Mouse (Mus musculus) liver (tissue): ENCODE results near the gene Atf7.

Experiments
- DNase-seq: peaks from one replicate; pipeline ENCODE4 v3.0.0-alpha.2; 2020; ENCODE audit warnings: mixed read lengths

Gene Atf7

GRCm38 (mm10) chr15:102546677-102547427 lies 78.4 kb downstream of the Atf7 start:
- no peak for DNase-seq

GRCm38 (mm10) chr15:102546246-102546645 lies 79.0 kb downstream of the Atf7 start:
- no peak for DNase-seq

DNA sequence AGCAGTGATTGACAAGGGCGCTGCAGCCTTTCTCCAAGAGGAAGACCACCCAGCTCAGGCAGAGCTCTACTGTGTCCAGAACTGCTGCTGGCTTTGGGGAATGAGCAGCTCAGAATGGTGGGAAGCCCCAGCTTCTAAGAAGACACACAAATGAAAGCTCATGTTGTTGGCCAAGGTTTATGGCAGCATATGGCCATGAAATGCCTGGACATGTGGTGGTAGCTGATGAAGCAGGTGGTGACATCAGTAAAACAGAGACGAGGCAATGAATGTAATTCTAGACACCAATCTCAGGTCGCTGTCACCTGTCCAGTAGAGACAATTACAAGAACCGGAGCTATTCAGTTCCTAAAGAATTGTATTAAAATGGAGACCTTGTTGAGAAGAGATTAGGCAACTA lies 80.5 kb downstream of the Atf7 start:
- DNase-seq, result no peak

DNA sequence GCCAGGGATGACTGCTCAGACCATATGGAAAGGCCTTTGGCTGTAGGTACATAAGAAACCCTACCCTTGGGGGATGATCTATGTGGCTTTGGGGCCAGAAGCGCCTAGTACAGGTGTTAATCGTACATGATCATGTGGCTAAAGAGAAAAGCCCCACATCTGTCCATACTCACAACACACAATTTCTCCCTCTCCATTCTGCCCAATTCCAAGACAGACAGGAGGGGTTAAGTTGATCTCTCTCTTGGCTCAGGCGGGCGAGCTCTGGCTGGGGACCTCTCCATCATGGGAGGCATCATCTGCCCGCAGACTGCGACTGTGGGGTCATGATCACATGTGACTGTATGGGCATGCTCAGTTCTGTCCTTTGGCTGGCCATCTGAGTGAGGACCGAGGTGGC lies 91.3 kb downstream of the Atf7 start:
- DNase-seq, result no peak

DNA sequence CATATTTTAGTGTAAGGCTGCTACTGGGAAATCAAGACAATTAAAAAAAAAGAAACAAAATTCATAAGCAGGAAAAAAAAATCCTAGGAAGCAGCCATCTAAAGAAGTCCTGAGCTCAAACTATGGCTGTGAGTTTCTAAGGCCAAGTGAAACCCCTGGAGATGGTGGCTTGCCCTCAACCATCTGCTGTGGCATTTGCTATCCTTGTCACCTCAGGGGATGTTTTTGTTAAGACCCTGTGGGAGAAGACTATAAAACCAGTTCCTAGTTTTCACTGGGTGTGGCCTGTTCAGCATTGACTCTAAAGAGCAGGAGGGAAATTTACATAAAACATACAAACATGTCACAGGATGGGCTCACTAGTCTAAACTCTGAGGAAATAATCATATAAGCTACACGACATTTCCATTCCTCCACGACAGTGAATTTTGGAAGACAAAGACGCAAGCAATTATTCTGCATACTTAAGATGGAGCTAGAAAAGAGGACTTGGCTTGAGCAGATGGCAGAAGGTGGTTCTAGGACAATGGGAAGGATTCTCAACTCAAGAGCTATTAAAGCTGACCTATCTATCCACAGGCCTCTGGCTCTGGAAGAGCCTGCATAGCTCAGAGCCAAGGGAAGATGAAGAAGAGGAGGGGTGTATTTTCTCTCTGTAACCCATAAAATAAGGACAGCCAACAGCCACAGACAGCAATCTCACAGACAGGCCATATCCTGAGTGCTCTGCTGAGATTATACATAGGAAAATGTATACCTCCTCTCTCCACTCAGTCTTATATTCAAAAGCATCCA lies 93.0 kb downstream of the Atf7 start:
- DNase-seq, result no peak

DNA sequence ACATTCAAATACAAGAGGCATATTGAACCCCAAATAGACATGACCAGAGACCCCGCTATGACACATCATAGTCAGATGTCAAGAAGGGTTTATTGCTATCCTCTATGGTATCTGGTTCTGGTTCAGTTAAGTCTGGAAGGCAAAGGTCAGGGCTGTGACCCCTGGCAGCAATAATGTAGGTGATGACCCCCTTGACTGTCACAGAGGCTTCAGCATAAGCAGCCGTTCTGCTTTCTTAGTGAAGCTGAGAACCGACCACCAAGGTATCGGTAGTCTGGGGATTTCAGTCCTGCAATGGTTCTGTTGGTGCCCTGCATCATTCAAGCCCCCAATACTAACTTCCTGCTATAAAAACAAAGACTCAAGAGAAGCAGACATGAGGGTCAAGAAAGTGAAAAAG lies 93.7 kb downstream of the Atf7 start:
- no peak for DNase-seq

- DNase-seq, result no peak
These were observed 94.7 kb downstream of the Atf7 start for GRCm38 (mm10) chr15:102530566-102530965.

DNA sequence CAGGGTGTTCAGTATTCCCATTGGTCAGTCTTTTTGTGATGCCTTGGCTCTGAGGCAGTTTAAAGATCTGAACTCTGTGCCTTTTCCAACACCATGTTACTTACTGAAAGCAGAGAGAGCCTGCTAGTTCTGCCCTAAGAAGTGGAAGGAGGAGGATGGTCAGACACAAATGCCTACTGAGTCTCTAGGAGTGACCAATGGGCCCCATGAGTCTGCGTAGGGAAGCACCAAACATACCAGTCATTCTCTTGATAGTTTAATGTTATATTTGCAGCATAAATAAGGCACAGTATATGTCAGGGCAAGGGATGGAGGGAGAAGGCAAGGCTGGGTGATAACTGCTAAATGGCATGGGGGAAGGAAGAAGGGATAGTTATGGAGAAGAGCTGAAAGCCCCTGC lies 96.9 kb downstream of the Atf7 start:
- DNase-seq, result no peak

DNA sequence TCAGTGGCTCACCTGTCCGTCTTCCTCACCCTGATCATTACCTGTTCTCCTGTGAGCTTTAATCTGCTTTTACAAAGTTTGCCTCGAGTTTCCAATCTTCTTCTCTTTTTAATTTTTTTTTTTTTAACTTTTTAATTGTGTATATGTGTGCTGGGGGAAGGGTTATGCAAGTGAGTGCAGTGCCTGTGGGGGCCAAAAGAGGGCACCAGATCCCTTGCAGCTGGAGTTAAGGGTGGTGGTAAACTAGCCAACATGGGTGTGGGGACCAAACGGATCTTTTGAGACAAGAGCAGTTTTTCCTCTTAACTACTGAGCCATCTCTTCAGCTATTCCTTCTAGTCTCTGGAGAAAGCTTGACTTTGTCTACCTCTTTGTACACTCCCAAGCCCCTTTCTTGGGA lies 97.3 kb downstream of the Atf7 start:
- DNase-seq, result no peak

GRCm38 (mm10) chr15:102526111-102527002 lies 98.9 kb downstream of the Atf7 start:
- no peak for DNase-seq

GRCm38 (mm10) chr15:102524892-102525485 lies 100.3 kb downstream of the Atf7 start, which contains the start of gene Npff:
TSS of gene Npff (minus strand) at chr15:102524942.
- DNase-seq, result peak; percentile 81

- DNase-seq, result no peak
These were observed 103.8 kb downstream of the Atf7 start for GRCm38 (mm10) chr15:102521480-102521879.

DNA sequence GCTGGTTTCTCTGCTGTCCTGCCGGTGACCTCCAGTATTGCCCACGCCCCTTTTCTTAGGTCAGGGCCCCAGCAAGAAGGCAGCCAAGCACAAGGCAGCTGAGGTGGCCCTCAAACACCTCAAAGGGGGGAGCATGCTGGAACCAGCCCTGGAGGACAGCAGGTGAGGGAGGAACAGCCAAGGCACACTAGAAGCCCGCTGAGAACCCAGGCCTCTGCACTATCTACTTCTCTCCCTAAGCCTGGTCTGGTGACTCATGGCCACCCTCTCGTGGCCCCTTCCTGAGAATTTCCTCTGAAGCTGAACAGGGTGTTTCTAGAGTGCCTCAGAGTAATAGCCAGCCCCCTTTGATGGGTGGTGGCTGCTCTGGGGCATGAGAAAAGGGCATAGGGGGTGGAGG lies 104.8 kb downstream of the Atf7 start:
- DNase-seq, result no peak

DNA sequence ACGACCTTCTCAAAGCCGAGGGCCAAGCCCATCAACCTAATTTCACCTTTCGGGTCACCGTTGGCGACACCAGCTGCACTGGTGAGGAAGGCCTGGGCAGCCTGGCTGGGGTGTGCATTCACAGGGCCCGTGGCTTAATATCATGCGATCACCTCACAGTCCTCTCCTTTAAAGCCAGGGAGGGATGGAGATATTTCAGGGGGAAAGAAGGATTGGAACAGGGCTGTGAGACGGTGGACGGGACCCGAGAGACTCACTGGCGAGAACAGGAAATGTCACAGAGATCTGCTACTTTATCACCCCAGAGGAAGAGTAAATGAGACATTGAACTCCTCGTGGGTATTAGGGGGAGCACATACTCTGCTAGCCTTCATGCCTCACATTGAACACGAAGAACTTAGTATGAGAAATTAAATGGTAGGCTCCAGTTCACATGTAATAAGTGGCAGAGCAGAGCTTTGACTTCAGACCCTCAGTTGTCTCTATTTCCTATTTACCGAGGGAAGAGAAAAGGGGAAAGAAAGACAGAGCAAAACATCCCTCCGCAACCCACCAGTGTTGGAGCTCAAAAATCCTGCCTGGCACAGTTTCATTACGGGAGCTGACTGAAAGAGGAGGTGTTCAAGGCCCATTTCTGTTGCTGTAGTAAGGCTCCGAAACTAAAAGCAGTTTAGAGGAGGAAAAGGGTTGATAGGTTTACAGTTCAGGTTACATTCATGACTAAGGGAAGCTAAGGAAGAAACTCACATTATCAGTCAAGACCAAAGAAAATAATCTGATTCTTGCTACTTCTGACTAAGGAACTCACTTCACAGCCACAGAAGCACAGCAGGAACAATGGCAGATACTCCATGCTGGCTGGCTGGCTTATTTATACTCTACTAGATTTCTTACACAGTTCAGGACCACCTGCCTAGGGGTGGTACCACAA lies 105.8 kb downstream of the Atf7 start:
- no peak for DNase-seq

- no peak for DNase-seq
These were observed 106.4 kb downstream of the Atf7 start for GRCm38 (mm10) chr15:102518859-102519201.

- peak; percentile 100 for DNase-seq
These were observed 107.0 kb downstream of the Atf7 start, which contains the start of gene Tarbp2 for GRCm38 (mm10) chr15:102517976-102518858. TSS of gene Tarbp2 (plus strand) at chr15:102518192.

DNA sequence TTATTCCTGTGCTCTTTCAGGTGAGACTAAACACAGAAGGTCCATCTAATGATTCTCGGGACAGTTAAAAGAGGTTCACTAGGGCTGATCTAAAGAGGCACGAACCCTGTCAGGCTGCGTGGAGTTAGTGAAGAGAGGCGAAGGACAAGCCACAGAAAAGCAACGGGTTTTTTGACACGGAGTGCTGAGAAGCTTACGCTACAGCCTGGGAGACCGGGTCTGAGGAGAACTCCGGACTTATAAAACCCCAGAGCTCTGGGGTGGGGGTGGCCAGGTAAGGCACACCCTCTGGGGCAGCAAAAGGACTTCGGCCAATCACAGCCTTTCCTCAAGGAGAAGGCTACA lies 107.7 kb downstream of the Atf7 start:
- DNase-seq, result no peak

GRCm38 (mm10) chr15:102516728-102517404 lies 108.4 kb downstream of the Atf7 start, which contains the start of gene Map3k12:
TSS of gene Map3k12 (minus strand) at chr15:102517064.
- DNase-seq, result peak; percentile 67

- DNase-seq, result no peak
These were observed 109.0 kb downstream of the Atf7 start for GRCm38 (mm10) chr15:102516293-102516692.

DNA sequence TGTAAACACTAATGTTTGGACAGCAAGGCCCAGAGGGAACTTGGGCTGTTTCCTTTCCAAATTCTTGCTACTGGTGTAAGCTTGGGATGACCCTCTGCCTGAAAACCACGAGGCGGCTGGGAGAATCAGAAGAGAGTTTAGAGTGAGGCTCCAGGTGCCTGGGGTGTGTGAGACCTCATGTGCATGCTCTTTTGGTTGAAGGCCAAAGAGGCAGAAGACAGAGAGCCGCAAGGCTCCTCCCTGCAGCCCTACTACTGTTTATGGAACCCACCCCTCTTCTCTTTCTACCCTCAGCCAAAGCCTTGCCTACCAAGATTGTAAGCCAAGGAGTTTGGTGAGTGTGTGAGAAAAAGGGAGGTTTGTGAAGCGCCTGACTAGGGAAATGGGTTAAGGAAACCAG lies 109.5 kb downstream of the Atf7 start:
- no peak for DNase-seq
